Mouse (Mus musculus): ENCODE data around the gene Faap100.

DNA sequence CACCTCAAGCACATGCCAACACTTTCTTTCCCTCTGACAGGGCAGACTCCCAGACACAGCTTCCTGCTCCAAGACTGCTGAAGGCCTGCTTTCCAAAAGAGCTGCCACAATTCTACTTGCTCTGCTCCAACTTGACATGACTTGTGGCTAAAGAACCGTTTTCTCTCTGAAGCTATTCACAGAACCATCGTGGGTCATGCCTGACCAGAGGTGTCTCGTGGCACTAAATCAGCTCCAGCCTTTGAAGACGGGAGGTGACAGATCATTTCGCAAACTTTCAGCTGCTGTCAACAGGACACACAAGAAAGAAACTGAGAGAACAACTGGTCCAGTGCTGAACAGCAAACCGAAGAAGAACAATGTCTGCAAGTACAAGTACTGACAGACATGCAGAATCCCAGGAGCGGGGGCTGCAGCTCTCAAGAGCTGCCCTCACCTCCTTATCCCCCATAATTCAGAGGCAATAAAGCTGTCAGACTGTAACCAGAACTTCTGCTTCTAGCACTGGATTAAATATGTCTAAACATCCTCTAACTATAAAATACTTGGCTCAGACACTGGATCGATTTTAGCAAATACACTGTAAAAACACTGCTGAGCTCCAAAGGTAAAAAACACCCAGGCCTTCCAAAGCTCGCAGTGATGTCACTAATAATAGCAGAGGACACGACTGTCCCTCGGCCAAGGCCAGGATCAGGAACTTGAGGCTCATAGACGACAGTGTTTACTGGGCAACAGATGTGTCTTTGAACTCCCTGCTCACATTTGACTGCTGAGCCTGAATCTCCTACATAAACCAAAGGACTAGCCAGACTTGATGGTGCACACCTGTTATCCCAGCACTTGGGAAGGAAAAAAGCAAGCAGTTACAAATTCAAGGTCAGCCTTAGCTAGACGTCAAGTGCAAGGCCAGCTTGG, 44.3 kb upstream of the Faap100 start:
- TF ChIP-seq CTCF (IDR thresholded peaks at IDR 0.05; ENCODE audit: low read depth) (no peak), EP300 (IDR thresholded peaks at IDR 0.05; ENCODE audit: low read depth) (no peak)

Measured in heart, postnatal 0 days (tissue).